Mouse (Mus musculus): ENCODE measurements around the gene Tjp3.

- TF ChIP-seq CTCF (IDR thresholded peaks at IDR 0.05; ENCODE audit: extremely low read depth, insufficient read depth, insufficient read length, insufficient replicate concordance) = no peak
- TF ChIP-seq POLR2A (IDR thresholded peaks at IDR 0.05; ENCODE audit: low read depth, low read length) = no peak
These were observed 49.4 kb upstream of the Tjp3 start for GRCm38 (mm10) chr10:81340551-81341332.

Measured in spleen, adult 2 months (tissue).